Mouse (Mus musculus) G1E (cell line): ENCODE results near the gene Gfi1b.

Experiments used
- CTCF ChIP-seq: IDR thresholded peaks from 2 replicates; pipeline ENCODE4 v1.5.1; 2012; ENCODE audit warnings: low read depth, low read length, inconsistent platforms, mixed read lengths
- GATA1 ChIP-seq: IDR thresholded peaks from 2 replicates; pipeline ENCODE4 v1.6.1; 2012; ENCODE audit warnings: borderline replicate concordance, low read length, inconsistent platforms, mixed read lengths
- GATA2 ChIP-seq: IDR thresholded peaks from 2 replicates; pipeline ENCODE4 v1.6.1; 2012; ENCODE audit warnings: low read depth, low read length, inconsistent platforms, borderline replicate concordance
- POLR2AphosphoS5 ChIP-seq: IDR thresholded peaks from 2 replicates; pipeline ENCODE4 v1.6.1; 2012; ENCODE audit warnings: low read depth, low read length, inconsistent platforms; ENCODE audit not compliant: insufficient replicate concordance
- TAL1 ChIP-seq: conservative IDR thresholded peaks from 2 replicates; pipeline ENCODE4 v1.6.1; 2012; ENCODE audit warnings: low read depth, low read length, inconsistent platforms, mixed read lengths

- no peak for TF ChIP-seq GATA1
- no peak for TF ChIP-seq CTCF
- TF ChIP-seq TAL1, result peak; percentile 53
- no peak for TF ChIP-seq POLR2AphosphoS5
- TF ChIP-seq GATA2, result no peak
These were observed at the start of gene Gfi1b for GRCm38 (mm10) chr2:28621664-28622171.
